Mouse (Mus musculus) heart, embryonic 16.5 days (tissue): ENCODE results near the gene Rnaseh2c. TPM values are rescaled to one million over a fixed set of nuclear protein-coding genes. Genes with fewer than 3 reads are reported as not detected.

Source experiments
- ATAC-seq: fragments of 200-750 bp; cut with Nextera tagmentation; replicated peaks from 2 replicates; pipeline ENCODE4 v1.8.0; 2017; ENCODE audit warnings: moderate number of reproducible peaks; ENCODE audit not compliant: insufficient read depth, low FRiP score; ENCODE audit errors: extremely low read depth
- H3K27ac ChIP-seq: fragments of 300-500 bp; sonication (generic); 2 replicates; pipeline ENCODE4 v1.5.1; 2014; ENCODE audit warnings: mild to moderate bottlenecking, low read length, control low read depth, moderate library complexity
- H3K27me3 ChIP-seq: fragments of 300-500 bp; sonication (generic); 2 replicates; pipeline ENCODE4 v1.6.1; 2014; ENCODE audit warnings: low read length, mixed read lengths; ENCODE audit not compliant: control insufficient read depth, insufficient read depth
- H3K36me3 ChIP-seq: fragments of 300-500 bp; sonication (generic); 2 replicates; pipeline ENCODE4 v1.6.1; 2014; ENCODE audit not compliant: control insufficient read depth, insufficient read depth
- H3K4me1 ChIP-seq: fragments of 300-500 bp; sonication (generic); 2 replicates; pipeline ENCODE4 v1.6.1; 2014; ENCODE audit warnings: low read length, mixed read lengths; ENCODE audit not compliant: control insufficient read depth, insufficient read depth
- H3K4me2 ChIP-seq: fragments of 300-500 bp; sonication (generic); 2 replicates; pipeline ENCODE4 v1.6.1; 2014; ENCODE audit warnings: low read depth, mild to moderate bottlenecking, control low read depth, low read length
- H3K4me3 ChIP-seq: fragments of 300-500 bp; sonication (generic); 2 replicates; pipeline ENCODE4 v1.5.1; 2014; ENCODE audit warnings: mild to moderate bottlenecking, control low read depth, low read length
- H3K9ac ChIP-seq: fragments of 300-500 bp; sonication (generic); 2 replicates; pipeline ENCODE4 v1.6.1; 2014; ENCODE audit warnings: low read length, control low read depth
- H3K9me3 ChIP-seq: fragments of 300-500 bp; sonication (generic); replicated peaks from 2 replicates; pipeline ENCODE4 v1.6.1; 2016; ENCODE audit warnings: low read length; ENCODE audit not compliant: control insufficient read depth
- WGBS: fragments of 180-500 bp; shearing (Covaris S2); extraction: QIAGEN DNeasy Blood & Tissue Kit; methylation state at CpG from one replicate; pipeline ENCODE4 v1.1.7; 2014; 5-methylcytosine and 5-hydroxymethylcytosine counted together
- polyA plus RNA-seq: library from polyadenylated mRNA; unstranded; fragments of >200 nt; fragmentation: Nextera tagmentation; extraction: Ambion mirVana; gene quantifications from 2 replicates; pipeline ENCODE4 v1.2.1, GENCODE M21; 2015

The Rnaseh2c gene
- polyA plus RNA-seq, 1 experiment from 2014 or later: 76.7 TPM

DNA sequence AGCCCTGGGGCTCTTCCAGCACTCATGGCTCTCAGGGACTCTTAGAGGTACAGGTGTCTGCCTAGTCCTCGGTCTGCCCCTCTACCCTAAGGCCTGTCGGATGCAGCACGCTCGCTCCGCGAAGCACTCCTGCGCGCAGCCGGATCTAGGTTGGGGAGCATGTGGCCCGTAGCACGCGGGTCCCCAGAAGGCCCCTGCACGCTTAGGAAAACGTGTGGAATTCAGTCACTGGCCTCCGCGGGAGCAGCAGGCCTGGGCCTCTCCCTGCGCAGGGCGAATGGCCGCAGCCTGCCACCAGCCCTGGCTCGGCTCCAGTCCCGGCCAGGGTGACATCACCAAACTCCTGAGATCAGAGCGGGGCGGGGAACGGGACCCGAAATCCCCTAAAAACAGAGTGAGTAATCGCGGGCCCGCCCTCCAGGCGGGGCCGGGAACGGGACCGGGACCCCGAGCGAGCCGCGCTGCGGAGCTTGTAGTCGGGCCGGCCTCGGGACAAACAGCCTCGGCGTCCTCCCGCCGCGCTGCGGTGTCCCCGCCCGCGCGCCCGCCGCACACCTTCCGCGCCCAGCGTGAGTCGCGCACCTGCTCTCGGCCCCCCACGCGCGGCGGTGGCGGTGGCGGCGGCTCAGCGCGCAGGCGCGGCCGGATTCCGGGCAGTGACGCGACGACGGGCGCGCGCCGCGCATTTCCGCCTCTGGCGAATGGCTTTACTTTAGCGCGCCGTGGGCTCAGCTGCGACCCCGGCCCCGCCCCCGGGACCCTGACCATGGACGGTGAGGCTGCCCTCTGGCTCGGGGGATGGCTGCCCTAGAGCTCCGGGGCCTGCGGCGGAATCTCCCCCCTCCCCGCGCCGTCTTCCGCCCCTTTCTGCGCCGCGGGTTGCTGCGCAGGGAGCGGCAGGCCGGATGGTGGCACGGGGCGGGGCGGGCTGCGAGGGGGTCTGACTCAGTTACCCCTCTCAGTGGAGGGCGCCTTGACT lies 35.7 kb downstream of the Rnaseh2c start, which contains the start of gene Rela:
Rela (plus strand) TSS at position 415 of the 979 bp plus-strand sequence.
- Histone ChIP-seq H3K4me2 (peak within 1 kb of the TSS; percentile 95), H3K9ac (peak within 1 kb of the TSS; percentile 96), H3K4me1 (peaks cover 22% of the 10 kb centered on the region), H3K9me3 (no peaks in the 10 kb centered on the region), H3K4me3 (peak within 1 kb of the TSS; percentile 76), H3K27me3 (no peaks in the 10 kb centered on the region), H3K36me3 (peaks cover 26% of the 10 kb centered on the region), H3K27ac (peak within 1 kb of the TSS; percentile 96)
- peak; percentile 86 for ATAC-seq
- under 1% methylated on average over 109 of the region's 109 CpGs for WGBS

DNA sequence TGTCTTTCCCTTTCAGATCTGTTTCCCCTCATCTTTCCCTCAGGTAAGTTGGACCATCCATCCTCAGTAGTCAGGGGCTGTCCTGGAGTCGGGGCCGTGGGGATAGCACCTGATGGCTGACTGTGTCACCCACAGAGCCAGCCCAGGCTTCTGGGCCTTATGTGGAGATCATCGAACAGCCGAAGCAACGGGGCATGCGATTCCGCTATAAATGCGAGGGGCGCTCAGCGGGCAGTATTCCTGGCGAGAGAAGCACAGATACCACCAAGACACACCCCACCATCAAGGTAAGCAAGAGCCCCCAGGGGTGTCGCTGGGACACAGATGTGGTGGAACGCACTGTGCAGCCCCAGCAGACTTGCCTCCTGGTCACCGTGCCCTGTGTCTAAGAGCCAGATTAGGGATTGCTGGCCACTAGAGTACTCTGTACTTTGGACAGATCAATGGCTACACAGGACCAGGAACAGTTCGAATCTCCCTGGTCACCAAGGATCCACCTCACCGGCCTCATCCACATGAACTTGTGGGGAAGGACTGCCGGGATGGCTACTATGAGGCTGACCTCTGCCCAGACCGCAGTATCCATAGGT lies 36.8 kb downstream of the Rnaseh2c start:
- Histone ChIP-seq H3K9me3 (no peaks in the 10 kb centered on the region), H3K27ac (peak overlapping the region; percentile 96), H3K4me2 (peak overlapping the region; percentile 95), H3K9ac (peak overlapping the region; percentile 96), H3K4me3 (peak overlapping the region; percentile 76), H3K4me1 (peaks cover 22% of the 10 kb centered on the region), H3K36me3 (peaks cover 34% of the 10 kb centered on the region), H3K27me3 (no peaks in the 10 kb centered on the region)
- WGBS: 89% methylated on average over 18 of the region's 18 CpGs
- no peak for ATAC-seq

DNA sequence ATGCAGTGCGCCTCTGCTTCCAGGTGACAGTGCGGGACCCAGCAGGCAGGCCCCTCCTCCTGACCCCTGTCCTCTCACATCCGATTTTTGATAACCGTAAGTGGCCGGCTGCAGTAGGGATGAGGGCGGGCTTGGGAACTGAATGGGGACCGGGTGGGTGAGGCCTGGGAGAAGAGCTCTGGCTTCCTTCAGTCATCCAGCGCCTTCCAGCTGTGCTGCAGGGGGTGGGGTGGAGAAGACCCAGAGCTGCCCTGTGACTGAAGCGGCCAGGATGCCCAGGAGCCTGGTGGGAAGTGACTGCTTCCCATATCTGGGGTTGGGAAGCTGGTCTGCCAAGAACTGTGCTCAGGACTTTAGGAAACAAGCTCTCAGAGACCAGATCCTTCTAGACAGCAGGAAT lies 38.7 kb downstream of the Rnaseh2c start:
- H3K27me3 ChIP-seq: no peaks in the 10 kb centered on the region
- WGBS: 37% methylated on average over 9 of the region's 9 CpGs
- peaks cover 22% of the 10 kb centered on the region for H3K4me1 ChIP-seq
- no peak overlapping the region; the same call in 1 of the 2 replicates for H3K9ac ChIP-seq
- 0 out of 2 replicates have a peak overlapping the region, but pooled peaks have one; percentile 2 for H3K27ac ChIP-seq
- no peak for ATAC-seq
- no peaks in the 10 kb centered on the region for H3K9me3 ChIP-seq
- H3K4me3 ChIP-seq: no peak overlapping the region
- H3K36me3 ChIP-seq: peaks cover 46% of the 10 kb centered on the region
- H3K4me2 ChIP-seq: peak overlapping the region; percentile 22; the same call in 1 of the 2 replicates

- Histone ChIP-seq H3K9ac (no peak overlapping the region), H3K9me3 (no peaks in the 10 kb centered on the region), H3K4me2 (no peak overlapping the region), H3K4me3 (no peak overlapping the region), H3K27me3 (no peaks in the 10 kb centered on the region), H3K36me3 (peaks cover 52% of the 10 kb centered on the region), H3K27ac (no peak overlapping the region), H3K4me1 (peaks cover 22% of the 10 kb centered on the region)
- 84% methylated on average over 17 of the region's 17 CpGs for WGBS
- no peak for ATAC-seq
Measured at GRCm38 (mm10) chr19:5641021-5641420, 39.3 kb downstream of the Rnaseh2c start.

DNA sequence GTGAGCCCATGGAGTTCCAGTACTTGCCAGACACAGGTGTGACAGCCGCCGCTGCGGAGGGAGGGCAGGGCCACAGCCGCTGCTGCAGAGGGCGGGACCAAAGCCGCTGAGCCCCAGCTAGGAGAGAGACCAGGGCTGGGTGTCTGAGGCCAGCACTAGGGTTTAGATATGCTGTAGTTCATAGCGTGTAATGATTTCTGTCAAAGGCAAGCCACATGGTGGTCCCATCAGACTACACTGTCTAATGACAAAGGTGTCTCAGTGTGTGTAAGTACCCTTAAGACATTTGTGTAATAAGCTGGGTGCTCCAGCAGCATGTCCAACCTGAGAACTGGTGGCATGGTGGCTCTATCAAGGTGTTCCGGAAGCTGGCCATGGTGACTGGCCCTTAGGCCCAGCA lies 40.0 kb downstream of the Rnaseh2c start:
- Histone ChIP-seq H3K9ac (no peak overlapping the region), H3K27me3 (no peaks in the 10 kb centered on the region), H3K9me3 (no peaks in the 10 kb centered on the region), H3K4me3 (no peak overlapping the region), H3K27ac (no peak overlapping the region), H3K4me2 (no peak overlapping the region), H3K4me1 (peaks cover 19% of the 10 kb centered on the region), H3K36me3 (peaks cover 54% of the 10 kb centered on the region)
- no peak for ATAC-seq
- 82% methylated on average over 8 of the region's 8 CpGs for WGBS

- Histone ChIP-seq H3K4me2 (no peak overlapping the region), H3K9me3 (no peaks in the 10 kb centered on the region), H3K36me3 (peaks cover 57% of the 10 kb centered on the region), H3K27me3 (no peaks in the 10 kb centered on the region), H3K4me3 (no peak overlapping the region), H3K27ac (no peak overlapping the region), H3K9ac (no peak overlapping the region), H3K4me1 (peaks cover 17% of the 10 kb centered on the region)
- WGBS: 97% methylated on average over 9 of the region's 9 CpGs
- no peak for ATAC-seq
Measured at GRCm38 (mm10) chr19:5645280-5645679, 43.6 kb downstream of the Rnaseh2c start.

DNA sequence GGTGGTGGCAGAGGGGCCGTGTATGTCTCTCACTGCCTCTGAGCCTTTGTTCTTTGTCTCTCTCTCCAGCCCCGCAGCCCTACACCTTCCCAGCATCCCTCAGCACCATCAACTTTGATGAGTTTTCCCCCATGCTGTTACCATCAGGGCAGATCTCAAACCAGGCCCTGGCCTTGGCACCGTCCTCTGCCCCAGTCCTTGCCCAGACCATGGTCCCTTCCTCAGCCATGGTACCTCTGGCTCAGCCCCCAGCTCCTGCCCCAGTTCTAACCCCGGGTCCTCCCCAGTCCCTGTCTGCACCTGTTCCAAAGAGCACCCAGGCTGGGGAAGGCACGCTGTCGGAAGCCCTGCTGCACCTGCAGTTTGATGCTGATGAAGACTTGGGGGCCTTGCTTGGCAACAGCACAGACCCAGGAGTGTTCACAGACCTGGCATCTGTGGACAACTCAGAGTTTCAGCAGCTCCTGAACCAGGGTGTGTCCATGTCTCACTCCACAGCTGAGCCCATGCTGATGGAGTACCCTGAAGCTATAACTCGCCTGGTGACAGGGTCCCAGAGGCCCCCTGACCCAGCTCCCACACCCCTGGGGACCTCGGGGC lies 45.2 kb downstream of the Rnaseh2c start:
- Histone ChIP-seq H3K27me3 (no peaks in the 10 kb centered on the region), H3K9ac (no peak overlapping the region), H3K4me3 (no peak overlapping the region), H3K36me3 (peaks cover 51% of the 10 kb centered on the region), H3K4me1 (peaks cover 16% of the 10 kb centered on the region), H3K27ac (no peak overlapping the region), H3K4me2 (no peak overlapping the region), H3K9me3 (no peaks in the 10 kb centered on the region)
- WGBS: 86% methylated on average over 8 of the region's 8 CpGs
- no peak for ATAC-seq

GRCm38 (mm10) chr19:5647791-5648190 lies 46.1 kb downstream of the Rnaseh2c start:
- Histone ChIP-seq H3K36me3 (peaks cover 41% of the 10 kb centered on the region), H3K9me3 (no peaks in the 10 kb centered on the region), H3K9ac (no peak overlapping the region), H3K4me1 (peaks cover 16% of the 10 kb centered on the region), H3K4me3 (no peak overlapping the region), H3K27me3 (no peaks in the 10 kb centered on the region), H3K4me2 (no peak overlapping the region), H3K27ac (peak overlapping the region; percentile 85)
- no peak for ATAC-seq
- 86% methylated on average over 6 of the region's 6 CpGs for WGBS
